Mouse (Mus musculus): Measurements from ENCODE around the gene Spryd7. TPM values are rescaled to one million over a fixed set of nuclear protein-coding genes. Genes with fewer than 3 reads are reported as not detected.
"Not testable (repeated sequence)": the region's sequence is repeated elsewhere in the genome, so short reads cannot be mapped to it uniquely, and the experiment has no call there.

Spryd7 gene
- 25.7 and 26.0 TPM in 2 replicates for polyA plus RNA-seq (2015; fragmentation: Nextera tagmentation; extraction: Ambion mirVana)

- peak within 1 kb of the TSS; percentile 93 for H3K4me2 ChIP-seq
- H3K36me3 ChIP-seq: no peaks in the 10 kb centered on the region
- H3K4me1 ChIP-seq: peaks cover 8% of the 10 kb centered on the region; the same call in 1 of the 2 replicates
- H3K27me3 ChIP-seq: no peaks in the 10 kb centered on the region
- H3K9me3 ChIP-seq: no peaks in the 10 kb centered on the region
- WGBS: under 1% methylated on average over 72 of the region's 72 CpGs
- H3K9ac ChIP-seq: peak within 1 kb of the TSS; percentile 61
- H3K27ac ChIP-seq: peak within 1 kb of the TSS; percentile 81
- ATAC-seq (ENCODE audit: insufficient number of reproducible peaks, low FRiP score, low TSS enrichment, low read depth): peak; percentile 99
- peak within 1 kb of the TSS; percentile 76 for H3K4me3 ChIP-seq
Measured at GRCm38 (mm10) chr14:61556289-61557147, at the start of gene Spryd7. Gene Spryd7, minus strand, starts transcription at chr14:61556886.

- ATAC-seq (ENCODE audit: insufficient number of reproducible peaks, low FRiP score, low TSS enrichment, low read depth); H3K27me3 ChIP-seq; H3K4me2 ChIP-seq; H3K27ac ChIP-seq; H3K9ac ChIP-seq; H3K4me1 ChIP-seq; H3K4me3 ChIP-seq; H3K9me3 ChIP-seq: not testable (repeated sequence)
- WGBS: 86% methylated on average over 2 of the region's 2 CpGs
- peaks cover 41% of the 10 kb centered on the region for H3K36me3 ChIP-seq
Measured at GRCm38 (mm10) chr14:61606088-61606487, 49.4 kb upstream of the Spryd7 start.

GRCm38 (mm10) chr14:61604081-61604480, 47.4 kb upstream of the Spryd7 start:
- no peak overlapping the region for H3K27ac ChIP-seq
- H3K9me3 ChIP-seq: no peaks in the 10 kb centered on the region
- H3K4me2 ChIP-seq: no peak overlapping the region
- no peak overlapping the region for H3K9ac ChIP-seq
- H3K27me3 ChIP-seq: no peaks in the 10 kb centered on the region
- H3K4me1 ChIP-seq: peaks cover 10% of the 10 kb centered on the region; the same call in 1 of the 2 replicates
- 90% methylated on average over 3 of the region's 3 CpGs for WGBS
- no peak for ATAC-seq (ENCODE audit: insufficient number of reproducible peaks, low FRiP score, low TSS enrichment, low read depth)
- no peak overlapping the region for H3K4me3 ChIP-seq
- peaks cover 41% of the 10 kb centered on the region for H3K36me3 ChIP-seq

GRCm38 (mm10) chr14:61603069-61603755, 46.5 kb upstream of the Spryd7 start:
- H3K36me3 ChIP-seq: peaks cover 41% of the 10 kb centered on the region
- no peak overlapping the region for H3K4me2 ChIP-seq
- WGBS: 85% methylated on average over 8 of the region's 8 CpGs
- no peak overlapping the region for H3K9ac ChIP-seq
- no peak overlapping the region for H3K27ac ChIP-seq
- no peaks in the 10 kb centered on the region for H3K27me3 ChIP-seq
- ATAC-seq (ENCODE audit: insufficient number of reproducible peaks, low FRiP score, low TSS enrichment, low read depth): no peak
- H3K9me3 ChIP-seq: no peaks in the 10 kb centered on the region
- H3K4me1 ChIP-seq: peaks cover 10% of the 10 kb centered on the region; the same call in 1 of the 2 replicates
- H3K4me3 ChIP-seq: no peak overlapping the region

- no peak overlapping the region for H3K4me3 ChIP-seq
- H3K9ac ChIP-seq: no peak overlapping the region
- peaks cover 10% of the 10 kb centered on the region; the same call in 1 of the 2 replicates for H3K4me1 ChIP-seq
- peaks cover 30% of the 10 kb centered on the region for H3K36me3 ChIP-seq
- H3K4me2 ChIP-seq: no peak overlapping the region
- no peak for ATAC-seq (ENCODE audit: insufficient number of reproducible peaks, low FRiP score, low TSS enrichment, low read depth)
- WGBS: 81% methylated on average over 9 of the region's 9 CpGs
- H3K27ac ChIP-seq: 0 out of 2 replicates have a peak overlapping the region, but pooled peaks have one; percentile 17
- H3K9me3 ChIP-seq: no peaks in the 10 kb centered on the region
- no peaks in the 10 kb centered on the region for H3K27me3 ChIP-seq
Measured at GRCm38 (mm10) chr14:61601348-61601747, 44.7 kb upstream of the Spryd7 start.

- Histone ChIP-seq H3K4me2 (peak overlapping the region; percentile 47), H3K27ac (peak overlapping the region; percentile 87), H3K36me3 (peaks cover 16% of the 10 kb centered on the region), H3K27me3 (no peaks in the 10 kb centered on the region), H3K4me1 (peaks cover 10% of the 10 kb centered on the region; the same call in 1 of the 2 replicates), H3K9ac (peak overlapping the region; percentile 88), H3K9me3 (no peaks in the 10 kb centered on the region), H3K4me3 (peak overlapping the region; percentile 70)
- 5% methylated on average over 44 of the region's 44 CpGs for WGBS
- ATAC-seq (ENCODE audit: insufficient number of reproducible peaks, low FRiP score, low TSS enrichment, low read depth): peak; percentile 94
Measured at GRCm38 (mm10) chr14:61599057-61599806, 42.5 kb upstream of the Spryd7 start.

- Histone ChIP-seq H3K9me3 (no peaks in the 10 kb centered on the region), H3K4me2 (peak within 1 kb of the TSS; percentile 47), H3K4me3 (peak within 1 kb of the TSS; percentile 70), H3K27ac (no peak within 1 kb of the TSS), H3K27me3 (no peaks in the 10 kb centered on the region), H3K36me3 (peaks cover 4% of the 10 kb centered on the region; the same call in 1 of the 2 replicates), H3K9ac (no peak within 1 kb of the TSS), H3K4me1 (peaks cover 10% of the 10 kb centered on the region; the same call in 1 of the 2 replicates)
- no peak for ATAC-seq (ENCODE audit: insufficient number of reproducible peaks, low FRiP score, low TSS enrichment, low read depth)
- 55% methylated on average over 5 of the region's 5 CpGs for WGBS
Measured at GRCm38 (mm10) chr14:61597968-61598367, 41.3 kb upstream of the Spryd7 start, which contains the start of gene Trim13. Gene Trim13, plus strand, starts transcription at chr14:61598247.

GRCm38 (mm10) chr14:61596719-61597426, 40.2 kb upstream of the Spryd7 start:
- ATAC-seq (ENCODE audit: insufficient number of reproducible peaks, low FRiP score, low TSS enrichment, low read depth): no peak
- H3K27ac ChIP-seq: no peak overlapping the region
- WGBS: 79% methylated on average over 9 of the region's 9 CpGs

GRCm38 (mm10) chr14:61589288-61590065, 32.8 kb upstream of the Spryd7 start:
- Histone ChIP-seq H3K9ac (no peak overlapping the region), H3K4me3 (no peak overlapping the region), H3K27ac (no peak overlapping the region), H3K36me3 (no peaks in the 10 kb centered on the region), H3K4me1 (no peaks in the 10 kb centered on the region; the same call in 1 of the 2 replicates), H3K9me3 (no peaks in the 10 kb centered on the region), H3K4me2 (no peak overlapping the region), H3K27me3 (no peaks in the 10 kb centered on the region)
- 77% methylated on average over 4 of the region's 4 CpGs for WGBS
- ATAC-seq (ENCODE audit: insufficient number of reproducible peaks, low FRiP score, low TSS enrichment, low read depth): no peak

More at GRCm38 (mm10) chr14:61596719-61597426, 40.2 kb upstream of the Spryd7 start:
- Histone ChIP-seq H3K9ac (no peak overlapping the region), H3K36me3 (peaks cover 3% of the 10 kb centered on the region; the same call in 1 of the 2 replicates), H3K4me2 (no peak overlapping the region), H3K4me3 (no peak overlapping the region), H3K4me1 (peaks cover 9% of the 10 kb centered on the region; the same call in 1 of the 2 replicates), H3K9me3 (no peaks in the 10 kb centered on the region), H3K27me3 (no peaks in the 10 kb centered on the region)

- Histone ChIP-seq H3K9me3 (no peaks in the 10 kb centered on the region), H3K27ac (no peak overlapping the region), H3K4me2 (no peak overlapping the region), H3K4me1 (no peaks in the 10 kb centered on the region), H3K9ac (no peak overlapping the region), H3K4me3 (no peak overlapping the region), H3K27me3 (no peaks in the 10 kb centered on the region), H3K36me3 (no peaks in the 10 kb centered on the region)
- no peak for ATAC-seq (ENCODE audit: insufficient number of reproducible peaks, low FRiP score, low TSS enrichment, low read depth)
- WGBS: 82% methylated on average over 8 of the region's 8 CpGs
Measured at GRCm38 (mm10) chr14:61575941-61576340, 19.3 kb upstream of the Spryd7 start.

Measured in limb, embryonic 15.5 days (tissue).